Mouse (Mus musculus): ENCODE results near the gene Ybx2.

Ybx2 gene

DNA sequence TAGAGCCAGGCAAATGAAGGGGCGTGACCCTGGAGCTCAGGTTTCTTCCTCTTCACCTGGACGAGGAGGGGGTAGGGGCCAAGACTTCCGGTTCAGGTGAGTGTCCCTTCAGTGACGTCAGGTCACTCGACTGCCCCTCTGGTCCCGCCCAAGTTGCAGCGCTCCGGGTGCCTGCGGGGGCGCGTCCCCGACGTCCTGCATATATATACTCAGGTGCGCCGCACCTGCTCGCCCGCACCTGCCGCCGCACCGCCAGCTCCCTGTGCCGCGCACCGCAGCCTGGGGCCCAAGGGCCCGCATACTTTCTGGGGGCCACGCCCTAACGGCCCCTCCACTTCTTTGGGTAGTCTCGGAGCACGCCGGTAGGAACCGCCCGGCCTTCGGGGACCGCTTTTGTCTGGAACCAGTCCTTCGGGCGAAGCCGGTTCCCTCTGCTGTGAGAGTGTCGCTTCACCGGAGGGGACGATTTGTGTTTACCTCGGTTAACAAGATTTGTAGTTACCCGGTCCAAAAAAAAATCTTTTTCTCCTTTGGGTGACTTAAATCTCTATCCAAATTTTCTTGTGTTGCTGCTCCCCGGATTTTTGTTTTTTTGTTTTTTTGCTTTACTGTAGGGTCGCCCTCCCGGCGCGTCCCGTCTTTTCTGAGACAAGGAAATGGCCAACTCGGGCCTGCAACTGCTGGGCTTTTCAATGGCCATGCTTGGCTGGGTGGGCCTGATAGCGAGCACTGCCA is 29.8 kb downstream of the Ybx2 start:
- peak; percentile 84 for DNase-seq

DNA sequence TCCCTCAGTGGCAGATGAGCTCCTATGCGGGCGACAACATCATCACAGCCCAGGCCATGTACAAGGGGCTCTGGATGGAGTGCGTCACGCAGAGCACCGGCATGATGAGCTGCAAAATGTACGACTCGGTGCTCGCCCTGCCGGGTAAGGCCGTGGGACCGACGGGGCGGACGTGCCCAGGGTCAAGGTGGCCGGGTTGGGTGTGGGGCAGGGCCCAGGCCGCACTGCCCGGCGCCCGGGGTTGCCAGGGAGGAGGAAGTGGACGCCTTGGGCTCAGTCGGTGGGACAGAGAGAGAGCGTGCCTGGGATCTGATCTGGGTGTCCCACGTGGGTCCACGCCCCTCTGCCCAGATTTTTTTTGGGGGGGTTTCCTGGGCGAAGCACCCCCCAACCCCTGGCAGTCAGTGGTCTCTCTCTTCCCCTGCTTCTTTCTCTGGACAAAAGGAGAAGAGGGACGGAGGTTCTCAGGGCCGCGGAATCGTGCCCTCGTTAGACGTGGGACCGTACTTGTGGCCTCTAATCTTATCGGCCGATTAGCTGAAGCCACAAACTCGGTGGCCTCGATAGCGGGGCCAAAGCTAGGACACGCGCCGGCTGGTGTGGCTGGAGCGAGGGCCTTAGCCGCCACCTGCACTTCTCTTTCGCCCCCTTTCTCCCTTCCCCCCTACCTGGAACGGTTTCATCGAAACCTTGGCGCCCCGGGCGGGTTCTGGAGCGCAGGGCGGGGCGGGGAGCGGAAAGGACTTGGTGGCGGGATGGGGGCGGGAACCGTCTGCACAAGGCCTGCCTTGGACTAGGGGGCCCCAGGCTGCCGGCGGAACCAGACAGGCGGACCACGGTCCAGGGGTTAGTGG is 30.6 kb downstream of the Ybx2 start:
- DNase-seq: peak; percentile 78

DNA sequence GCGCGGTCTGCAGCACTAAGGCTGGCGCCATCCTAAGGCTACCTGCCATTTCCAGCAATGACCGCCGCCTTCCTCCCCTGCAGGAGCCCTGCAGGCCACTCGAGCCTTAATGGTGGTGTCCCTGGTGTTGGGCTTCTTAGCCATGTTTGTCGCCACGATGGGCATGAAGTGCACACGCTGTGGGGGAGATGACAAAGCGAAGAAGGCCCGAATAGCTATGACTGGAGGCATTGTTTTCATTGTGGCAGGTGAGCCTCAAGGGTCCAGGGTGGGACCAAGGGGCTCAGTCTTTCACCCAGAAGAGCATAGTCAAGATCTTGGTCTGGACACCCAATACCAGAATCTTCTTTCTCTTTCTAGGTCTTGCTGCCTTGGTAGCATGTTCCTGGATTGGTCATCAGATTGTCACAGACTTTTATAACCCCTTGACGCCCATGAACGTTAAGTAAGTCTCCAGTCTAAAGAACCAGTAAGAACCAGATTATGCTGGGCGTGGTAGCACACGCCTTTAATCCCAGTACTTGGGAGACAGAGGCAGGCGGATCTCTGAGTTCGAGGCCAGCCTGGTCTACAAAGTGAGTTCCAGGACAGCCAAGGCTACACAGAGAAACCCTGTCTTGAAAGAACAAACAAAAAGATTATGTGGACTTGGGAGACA is 31.4 kb downstream of the Ybx2 start:
- no peak for DNase-seq

DNA sequence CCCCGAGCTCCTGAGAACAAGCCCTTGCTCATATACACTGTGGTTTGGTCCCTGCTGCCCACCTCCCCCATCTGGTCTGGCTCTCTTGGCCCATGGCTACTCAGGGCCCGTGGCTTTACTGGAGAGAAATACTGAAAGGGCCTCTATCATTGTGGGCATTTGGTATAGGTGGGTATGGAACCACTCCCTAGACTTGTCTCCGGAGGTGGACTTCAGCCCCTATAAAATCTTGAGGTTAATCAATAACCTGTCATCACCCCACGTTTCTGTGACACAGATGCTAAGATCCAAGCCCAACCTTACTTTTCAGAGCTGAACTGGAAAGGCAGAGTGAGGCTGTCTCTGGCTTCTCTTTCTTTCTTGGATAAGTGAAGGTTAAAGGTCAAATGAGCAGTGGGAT is 33.2 kb downstream of the Ybx2 start:
- DNase-seq: no peak

DNA sequence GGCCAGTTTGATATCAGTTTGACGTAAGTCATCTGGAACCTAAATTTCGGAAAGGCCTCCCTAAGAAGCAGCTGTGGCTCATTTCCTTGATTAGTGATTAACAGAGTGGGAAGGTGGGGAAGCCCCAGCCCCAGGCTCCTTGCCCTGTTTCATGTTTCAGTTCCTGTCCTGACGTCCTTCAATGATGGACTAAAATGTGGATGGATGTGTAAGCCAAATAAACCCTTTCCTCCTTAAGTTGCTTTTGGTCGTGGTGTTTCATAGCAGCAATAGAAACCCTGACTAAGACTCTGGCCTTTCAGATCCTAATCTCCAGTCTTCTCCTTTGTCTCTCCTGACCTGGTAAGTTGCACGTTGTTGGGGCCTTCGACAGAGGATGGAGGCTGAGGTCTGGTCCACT is 34.6 kb downstream of the Ybx2 start:
- DNase-seq: no peak

DNA sequence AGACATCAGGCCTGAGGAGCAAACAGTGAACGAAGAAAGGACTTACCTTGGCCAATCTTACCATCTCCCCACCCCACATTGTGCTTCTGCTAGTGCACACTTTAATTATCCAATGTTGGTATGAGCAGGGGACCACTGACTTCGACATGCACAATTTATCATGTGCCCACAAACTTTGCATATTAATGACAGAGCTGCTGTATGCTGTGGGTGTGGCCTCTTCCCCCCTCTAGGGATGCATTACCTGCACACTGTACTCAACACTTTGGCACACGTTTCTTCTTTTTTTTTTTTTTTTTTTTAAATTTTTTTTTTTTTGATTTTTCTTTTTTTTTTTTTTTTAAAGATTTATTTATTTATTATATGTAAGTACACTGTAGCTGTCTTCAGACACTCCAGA is 35.2 kb downstream of the Ybx2 start:
- DNase-seq: no peak

DNA sequence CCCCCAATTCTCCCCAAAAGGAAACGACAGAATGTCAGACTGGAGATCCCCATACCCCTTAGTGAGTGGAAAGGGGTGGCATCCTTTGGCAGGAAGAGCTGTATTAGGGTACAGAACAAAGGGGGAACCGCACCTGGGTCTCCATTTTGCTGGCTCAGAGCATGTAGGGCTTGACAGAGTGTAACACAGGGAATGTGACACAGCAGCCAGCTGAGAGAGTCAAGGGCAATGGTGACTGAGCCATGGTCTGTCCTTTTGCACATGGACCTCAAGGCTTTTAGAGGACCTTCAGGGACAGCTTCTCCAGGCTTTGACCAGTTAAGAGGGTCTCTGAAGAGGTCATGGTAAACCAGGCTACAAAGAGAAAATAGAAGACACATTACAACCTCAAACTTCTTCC is 39.3 kb downstream of the Ybx2 start:
- no peak for DNase-seq

DNA sequence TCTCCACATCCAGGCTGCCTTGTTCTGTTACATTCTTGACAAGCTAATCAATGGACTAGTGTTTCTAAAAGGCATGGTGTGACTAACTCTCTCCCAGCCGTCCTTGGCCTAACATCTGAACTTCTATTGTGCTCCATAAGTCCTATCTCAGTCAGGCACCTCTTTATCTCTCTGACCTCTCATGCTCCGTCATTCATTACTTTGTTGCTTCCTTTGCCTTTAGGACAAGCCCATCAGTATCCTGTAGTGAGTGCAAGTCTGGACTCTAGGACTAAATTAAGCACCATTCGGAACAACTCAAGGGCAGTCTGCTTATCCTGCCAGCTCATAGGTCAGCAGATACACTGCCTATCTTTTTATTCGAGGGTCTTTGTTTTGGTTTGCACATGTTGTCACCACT is 40.7 kb downstream of the Ybx2 start:
- no peak for DNase-seq

DNA sequence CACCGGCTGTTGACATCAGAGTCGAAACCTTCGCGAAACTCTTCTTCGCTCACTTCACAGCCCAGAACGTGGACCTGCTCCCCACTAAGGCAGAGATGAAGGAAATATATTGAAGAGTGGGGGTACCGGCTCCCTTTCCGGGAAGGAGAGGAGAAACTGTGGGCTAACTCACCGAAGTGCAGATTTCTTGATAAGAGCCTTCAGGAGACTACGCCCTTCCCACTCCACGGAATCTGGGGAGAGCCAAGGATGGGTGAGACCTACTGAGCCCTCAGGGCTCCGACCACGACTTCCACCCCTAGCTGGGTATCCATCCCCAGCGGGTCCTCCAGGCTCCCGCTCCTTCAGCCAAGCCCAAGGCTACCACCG is 44.2 kb downstream of the Ybx2 start:
- no peak for DNase-seq

DNA sequence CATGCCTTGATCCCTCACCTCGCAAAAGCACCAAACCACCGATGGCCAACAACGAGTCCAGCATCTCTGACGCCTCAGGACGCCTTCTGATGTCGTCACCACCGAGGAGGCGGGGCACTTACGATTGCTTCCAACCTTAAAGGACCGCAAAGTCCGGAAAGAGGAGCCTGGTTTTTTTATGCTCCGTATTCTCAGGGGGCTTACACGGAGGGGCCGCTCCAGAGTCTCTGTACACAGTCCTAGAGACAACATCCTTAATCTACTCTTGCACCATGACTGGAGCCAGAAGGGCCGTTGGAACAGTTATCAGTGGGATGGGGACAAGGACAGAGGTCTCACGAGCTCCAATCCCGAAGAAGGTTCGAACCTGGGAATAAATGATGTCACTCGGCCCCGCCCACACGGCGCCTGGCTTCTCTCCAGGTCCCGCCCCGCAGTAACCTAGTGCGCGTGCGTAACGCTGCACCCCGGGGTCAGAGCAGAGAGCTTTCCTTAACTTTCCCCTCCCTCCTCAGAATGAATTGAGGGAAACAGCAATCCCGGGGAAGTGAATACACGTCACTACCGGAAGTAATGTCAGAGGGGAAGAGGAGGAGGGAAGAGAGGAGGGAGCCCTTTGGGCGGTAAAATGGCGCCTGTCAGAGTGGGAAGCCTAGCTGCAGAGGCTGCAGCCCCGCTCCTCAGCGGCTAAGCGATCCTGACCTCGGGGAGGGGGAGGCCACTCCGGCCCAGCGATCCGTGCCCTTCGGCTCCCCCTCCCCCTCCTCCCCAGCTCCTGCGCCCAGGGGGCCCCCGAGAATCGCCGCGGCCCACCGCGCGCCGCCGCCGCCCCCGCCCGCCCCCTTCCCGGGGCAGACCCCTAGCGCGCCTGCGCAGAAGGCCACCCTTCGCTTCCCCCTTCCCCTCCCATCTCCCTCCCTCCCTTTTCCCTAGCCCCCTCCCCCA is 44.9 kb downstream of the Ybx2 start:
- peak; percentile 98 for DNase-seq

DNA sequence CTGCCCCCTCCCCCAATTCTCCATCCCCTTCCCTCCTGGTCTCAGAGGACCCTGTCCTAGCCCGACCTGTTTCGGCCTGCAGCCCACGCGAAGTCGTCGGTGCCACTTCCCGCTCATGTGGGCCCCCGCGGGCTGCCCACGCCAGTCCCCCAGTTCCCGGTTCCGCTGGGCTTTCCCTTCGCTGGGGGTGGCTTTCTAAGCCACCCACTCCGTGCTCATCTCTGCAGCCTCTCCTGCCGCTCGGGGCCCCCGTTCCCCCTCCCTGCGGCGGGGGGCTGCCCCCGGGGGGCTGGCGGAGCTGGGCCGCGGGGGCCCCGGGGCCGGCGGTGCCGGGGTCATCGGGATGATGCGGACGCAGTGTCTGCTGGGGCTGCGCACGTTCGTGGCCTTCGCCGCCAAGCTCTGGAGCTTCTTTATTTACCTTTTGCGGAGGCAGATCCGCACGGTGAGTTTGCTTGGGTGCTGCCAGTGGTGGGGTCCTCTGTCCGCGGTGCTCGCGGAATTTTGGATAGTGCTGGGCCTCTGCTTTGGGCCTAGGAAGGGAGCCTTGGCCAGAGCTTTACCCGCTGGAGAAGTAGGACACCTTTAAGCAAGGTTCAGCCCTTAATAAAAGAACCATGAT is 45.7 kb downstream of the Ybx2 start, which contains the start of gene Ctdnep1:
TSS of gene Ctdnep1 (plus strand) at position 16 of the 622 bp plus-strand sequence.
- no peak for DNase-seq

DNA sequence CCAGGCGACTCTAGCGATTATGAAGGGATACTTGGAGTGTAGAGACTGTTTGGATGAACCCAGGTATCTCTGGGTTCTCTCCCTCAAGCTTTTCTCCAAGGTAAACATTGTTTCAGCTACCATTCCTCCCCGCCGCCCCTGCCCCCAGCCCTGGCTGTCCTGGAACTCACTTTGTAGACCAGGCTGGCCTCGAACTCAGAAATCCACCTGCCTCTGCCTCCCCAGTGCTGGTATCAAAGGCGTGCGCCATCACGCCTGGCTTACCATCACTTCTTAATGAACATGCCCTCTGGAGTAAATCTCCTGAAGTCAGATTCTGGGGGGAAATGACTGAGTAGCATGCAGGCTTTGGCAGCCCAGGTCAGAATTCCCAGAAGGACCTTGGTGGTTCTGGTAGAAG is 46.6 kb downstream of the Ybx2 start, which contains the start of gene Elp5:
TSS of gene Elp5 (minus strand) at position 293 of the 400 bp plus-strand sequence.
- no peak for DNase-seq

DNA sequence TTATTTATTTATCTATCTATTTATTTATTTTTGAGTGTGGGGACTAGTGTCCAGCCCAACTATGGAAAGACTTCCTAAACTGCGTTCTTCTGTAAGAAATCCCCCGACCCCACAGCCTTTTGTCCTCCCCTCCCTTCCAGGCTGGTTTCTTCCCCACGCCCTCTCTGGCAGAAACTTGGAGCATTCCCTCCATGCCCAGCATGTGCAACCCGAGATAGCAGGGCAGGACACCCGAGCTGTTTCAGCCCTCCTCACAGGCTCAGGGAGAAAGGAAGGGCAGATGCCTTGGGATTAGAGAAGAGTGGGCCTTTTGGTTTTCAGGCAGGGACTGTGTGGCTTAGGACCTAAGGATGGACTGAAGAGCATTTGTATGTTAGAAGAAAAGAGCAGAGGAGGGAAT is 47.3 kb downstream of the Ybx2 start:
- no peak for DNase-seq

DNA sequence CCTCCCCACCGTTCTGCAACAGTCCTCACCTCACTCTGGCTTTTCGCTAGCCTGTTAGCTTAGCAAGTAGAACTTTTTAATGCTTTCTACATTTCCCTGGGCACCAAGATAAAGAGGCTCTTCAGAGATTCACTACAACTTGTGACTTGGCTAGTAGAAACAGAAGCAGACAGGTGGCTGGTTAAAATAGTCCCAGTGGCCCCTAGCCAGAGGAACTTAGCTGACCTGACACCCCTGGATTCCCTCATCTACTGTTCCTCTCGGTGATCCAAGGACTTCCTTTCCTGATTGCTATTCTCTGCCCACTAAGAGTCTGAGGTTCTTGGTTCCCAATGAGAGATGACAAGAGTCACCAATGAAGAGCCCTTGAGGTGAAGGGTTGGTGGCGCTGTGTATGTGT is 47.8 kb downstream of the Ybx2 start:
- no peak for DNase-seq

DNA sequence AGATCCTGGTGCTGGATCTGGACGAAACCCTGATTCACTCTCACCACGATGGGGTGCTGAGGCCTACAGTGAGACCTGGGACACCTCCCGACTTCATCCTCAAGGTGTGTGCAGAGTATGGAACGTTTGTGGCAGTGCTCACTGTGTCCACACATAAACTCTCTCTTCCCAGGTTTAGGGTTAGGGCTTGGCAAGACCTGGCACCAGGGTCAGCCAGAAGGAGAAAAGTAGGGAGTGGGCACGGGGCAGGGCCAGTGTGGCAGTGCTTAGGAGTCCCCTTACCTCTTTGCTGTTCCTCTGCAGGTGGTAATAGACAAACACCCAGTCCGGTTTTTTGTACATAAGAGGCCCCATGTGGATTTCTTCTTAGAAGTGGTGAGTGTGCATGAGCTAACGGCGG is 48.8 kb downstream of the Ybx2 start:
- DNase-seq: no peak

DNA sequence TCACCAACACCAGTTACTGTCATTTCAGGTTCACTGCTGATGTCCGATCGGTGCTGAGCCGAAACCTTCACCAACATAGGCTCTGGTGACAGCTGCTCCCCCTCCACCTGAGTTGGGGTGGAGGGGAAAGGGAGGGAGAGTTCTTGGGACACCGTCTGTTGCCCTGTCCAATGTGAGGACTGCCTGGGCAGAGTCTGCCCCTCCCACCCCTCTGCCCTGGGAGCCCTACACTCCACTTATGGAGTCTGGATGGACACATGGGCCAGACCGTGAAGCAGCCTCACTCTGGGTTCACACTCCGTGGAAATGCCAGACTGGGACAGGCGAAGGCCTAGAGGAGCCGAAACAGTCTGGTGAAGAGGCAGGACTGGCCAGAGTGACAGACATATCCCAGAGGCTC is 54.4 kb downstream of the Ybx2 start:
- no peak for DNase-seq

Data from kidney, postnatal 14 days (tissue).